Comparison of ENCODE assay signal across 10 mouse cellular contexts in the genomic region with DNA sequence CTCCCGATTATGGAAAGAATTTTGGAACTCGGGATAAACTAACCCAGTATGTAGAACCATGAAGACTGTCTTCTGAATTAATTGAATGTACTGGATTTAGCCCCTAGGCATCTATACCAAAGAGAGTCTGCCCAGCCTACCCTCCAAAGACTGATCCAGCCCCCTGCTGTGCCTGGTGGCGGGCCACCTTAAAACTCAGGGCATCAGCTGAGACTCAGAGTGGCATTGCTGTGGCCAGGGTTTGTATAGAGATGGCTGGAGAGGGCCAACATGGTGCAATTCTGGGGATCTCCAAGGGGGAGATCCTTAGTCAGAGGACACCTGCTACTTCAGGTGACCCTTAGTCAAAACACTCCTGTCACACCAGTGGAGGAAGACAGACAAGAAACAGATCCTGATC. TPM values are rescaled to one million over a fixed set of nuclear protein-coding genes. Genes with fewer than 3 reads are reported as not detected.
DNase-seq lines count a peak whose midpoint lies in the region; ATAC-seq and TF ChIP-seq lines count a peak whose summit lies in the region.
"Had no signal": no experiment of that assay in that cellular context is flagged by ENCODE, and none has a peak within 500 bp of the region (broad histone marks: within the 10 kb centered on the region; RNA-seq: fewer than 3 reads in every experiment).

No protein-coding gene starts in this region.

- H3K4me3 ChIP-seq in heart, embryonic 10.5 days = no peak overlapping the region
- peak overlapping the region; percentile 64 for H3K4me3 ChIP-seq in left cerebral cortex, adult 2 months
- H3K4me3 ChIP-seq in cortical plate, adult 2 months (ENCODE audit: insufficient read depth, low read length) = peak overlapping the region; percentile 34; the same call in 1 of the 2 replicates
- peak overlapping the region; percentile 98 for H3K4me3 ChIP-seq in neural tube, embryonic 13.5 days

- TF ChIP-seq CTCF in left cerebral cortex, adult 2 months (IDR thresholded peaks at IDR 0.05) = no peak
- TF ChIP-seq CTCF in cortical plate, adult 2 months (IDR thresholded peaks at IDR 0.05; ENCODE audit: extremely low read depth, insufficient read depth, low read length) = no peak

- TF ChIP-seq POLR2A in cortical plate, adult 2 months (IDR thresholded peaks at IDR 0.05; ENCODE audit: extremely low read depth, insufficient read depth, low read length) = no peak

- peaks cover 88% of the 10 kb centered on the region for H3K27me3 ChIP-seq in heart, embryonic 10.5 days (ENCODE audit: insufficient read depth, poor library complexity, severe bottlenecking)
- no peaks in the 10 kb centered on the region for H3K27me3 ChIP-seq in neural tube, embryonic 13.5 days

- peak; percentile 94 for DNase-seq in heart, adult 11 months
- no peak for DNase-seq in heart, embryonic 10.5 days (ENCODE audit: low spot score)
- no peak for DNase-seq in left cerebral cortex, adult 2 months (ENCODE audit: extremely low spot score in 1 of 2, low spot score in 2 of 2)
- no peak for DNase-seq in left cerebral cortex, adult 11 months (ENCODE audit: low spot score)
- no peak for DNase-seq in adrenal gland, adult 18-20 months (ENCODE audit: low spot score in 2 of 2)
- DNase-seq: cerebellum, adult 8-10 months; right cerebral cortex, postnatal 25 days had no signal

- intact Hi-C loops in left cerebral cortex, adult 2 months (cut with DNase I) = no loop called here

- no peaks in the 10 kb centered on the region for H3K9me3 ChIP-seq in heart, embryonic 10.5 days
- H3K9me3 ChIP-seq in neural tube, embryonic 13.5 days = no peaks in the 10 kb centered on the region

- WGBS in heart, embryonic 10.5 days = 68% methylated on average over 3 of the region's 3 CpGs
- 57% methylated on average over 3 of the region's 3 CpGs for WGBS in neural tube, embryonic 13.5 days

- ATAC-seq in neural tube, embryonic 13.5 days (ENCODE audit: low read depth) = no peak

- H3K9ac ChIP-seq in neural tube, embryonic 13.5 days = peak overlapping the region; percentile 100

- peak overlapping the region; percentile 97 for H3K4me2 ChIP-seq in neural tube, embryonic 13.5 days

- no peaks in the 10 kb centered on the region for H3K36me3 ChIP-seq in heart, embryonic 10.5 days
- H3K36me3 ChIP-seq in neural tube, embryonic 13.5 days = peaks cover 24% of the 10 kb centered on the region

- peaks cover 8% of the 10 kb centered on the region for H3K4me1 ChIP-seq in heart, embryonic 10.5 days
- H3K4me1 ChIP-seq in cortical plate, adult 2 months (ENCODE audit: control insufficient read depth, insufficient read depth, low read length) = peaks cover 19% of the 10 kb centered on the region
- peaks cover 78% of the 10 kb centered on the region for H3K4me1 ChIP-seq in neural tube, embryonic 13.5 days (replicated peaks)

- no peak overlapping the region for H3K27ac ChIP-seq in heart, embryonic 10.5 days
- H3K27ac ChIP-seq in left cerebral cortex, adult 2 months = peak overlapping the region; percentile 98
- H3K27ac ChIP-seq in cortical plate, adult 2 months (ENCODE audit: insufficient read depth, low read length) = peak overlapping the region; percentile 76
- H3K27ac ChIP-seq in neural tube, embryonic 13.5 days (replicated peaks) = peak overlapping the region; percentile 96; the same call in 1 of the 2 replicates

RNA-seq across cellular contexts. Expression of a gene that starts 58.6 kb away (rescaled TPM):
- 0.88 and 2.0 TPM in 2 replicates for polyA plus RNA-seq in heart, embryonic 10.5 days (2016; fragmentation: Nextera tagmentation; extraction: Ambion mirVana)
- 1 to 10 TPM; 3.6 TPM for total RNA-seq in left cerebral cortex, adult 2 months (2021)
- 1.8 and 2.0 TPM in 2 replicates for polyA plus RNA-seq in cortical plate, adult 2 months (2012; rRNA removed)
- polyA plus RNA-seq in neural tube, embryonic 13.5 days (2015; fragmentation: Nextera tagmentation; extraction: Ambion mirVana) = 1.0 and 2.0 TPM in 2 replicates
- total RNA-seq in adrenal gland, adult 18-20 months (2021) = 100 to 1,000 TPM in 1 of 2 experiments, 10 to 100 TPM in 1; 30.9 to 107 TPM
- total RNA-seq: neutrophil, adult 5-6 weeks had no signal
